Mouse (Mus musculus) stomach, postnatal 0 days (tissue): ENCODE data around the gene Herc1. TPM values are rescaled to one million over a fixed set of nuclear protein-coding genes. Genes with fewer than 3 reads are reported as not detected.
A peak's percentile ranks its signal among the peaks of the same experiment; 100 is the strongest.

Experiments
- ATAC-seq: fragments of 200-750 bp; cut with Nextera tagmentation; 2 replicates; pipeline ENCODE4 v1.8.0; 2017; ENCODE audit not compliant: low FRiP score, low TSS enrichment
- DNase-seq: peaks from one replicate; pipeline ENCODE4 v3.0.0-alpha.2; 2016; ENCODE audit warnings: low spot score
- H3K27ac ChIP-seq: fragments of 300-500 bp; sonication (generic); replicated peaks from 2 replicates; pipeline ENCODE4 v1.5.1; 2014; ENCODE audit warnings: mild to moderate bottlenecking, control low read depth
- H3K27me3 ChIP-seq: fragments of 300-500 bp; sonication (generic); 2 replicates; pipeline ENCODE4 v1.6.1; 2014; ENCODE audit warnings: low read length; ENCODE audit not compliant: control insufficient read depth, insufficient read depth
- H3K36me3 ChIP-seq: fragments of 300-500 bp; sonication (generic); 2 replicates; pipeline ENCODE4 v1.6.1; 2014; ENCODE audit warnings: low read length, mixed read lengths; ENCODE audit not compliant: control insufficient read depth, insufficient read depth
- H3K4me1 ChIP-seq: fragments of 300-500 bp; sonication (generic); replicated peaks from 2 replicates; pipeline ENCODE4 v1.6.1; 2014; ENCODE audit warnings: antibody characterized with exemption; ENCODE audit not compliant: control insufficient read depth, insufficient read depth
- H3K4me2 ChIP-seq: fragments of 300-500 bp; sonication (generic); replicated peaks from 2 replicates; pipeline ENCODE4 v1.6.1; 2014; ENCODE audit warnings: low read depth, mild to moderate bottlenecking, control low read depth, moderate library complexity
- H3K4me3 ChIP-seq: fragments of 300-500 bp; sonication (generic); 2 replicates; pipeline ENCODE4 v1.5.1; 2014; ENCODE audit warnings: low read depth, low read length, control low read depth
- H3K9ac ChIP-seq: fragments of 300-500 bp; sonication (generic); 2 replicates; pipeline ENCODE4 v1.6.1; 2014; ENCODE audit warnings: mild to moderate bottlenecking, low read length, control low read depth, mixed read lengths
- H3K9me3 ChIP-seq: fragments of 300-500 bp; sonication (generic); 2 replicates; pipeline ENCODE4 v1.6.1; 2016; ENCODE audit warnings: low read length; ENCODE audit not compliant: control insufficient read depth
- CTCF ChIP-seq: IDR thresholded peaks from 2 replicates; pipeline ENCODE4 v1.5.1; 2016; ENCODE audit warnings: antibody characterized with exemption, low read depth, mild to moderate bottlenecking, moderate library complexity
- EP300 ChIP-seq: optimal IDR thresholded peaks from 2 replicates; pipeline ENCODE3; 2016; ENCODE audit warnings: antibody characterized with exemption
- WGBS: fragments of 180-500 bp; shearing (Covaris S2); extraction: QIAGEN DNeasy Blood & Tissue Kit; methylation state at CpG from one replicate; pipeline ENCODE4 v1.1.7; 2014; 5-methylcytosine and 5-hydroxymethylcytosine counted together
- polyA plus RNA-seq: library from polyadenylated mRNA; unstranded; fragments of >200 nt; fragmentation: Nextera tagmentation; extraction: Ambion mirVana; gene quantifications from 2 replicates; pipeline ENCODE4 v1.2.1, GENCODE M21; 2015

Herc1 gene
- polyA plus RNA-seq, 1 experiment from 2014 or later, result 7.7 TPM

DNA sequence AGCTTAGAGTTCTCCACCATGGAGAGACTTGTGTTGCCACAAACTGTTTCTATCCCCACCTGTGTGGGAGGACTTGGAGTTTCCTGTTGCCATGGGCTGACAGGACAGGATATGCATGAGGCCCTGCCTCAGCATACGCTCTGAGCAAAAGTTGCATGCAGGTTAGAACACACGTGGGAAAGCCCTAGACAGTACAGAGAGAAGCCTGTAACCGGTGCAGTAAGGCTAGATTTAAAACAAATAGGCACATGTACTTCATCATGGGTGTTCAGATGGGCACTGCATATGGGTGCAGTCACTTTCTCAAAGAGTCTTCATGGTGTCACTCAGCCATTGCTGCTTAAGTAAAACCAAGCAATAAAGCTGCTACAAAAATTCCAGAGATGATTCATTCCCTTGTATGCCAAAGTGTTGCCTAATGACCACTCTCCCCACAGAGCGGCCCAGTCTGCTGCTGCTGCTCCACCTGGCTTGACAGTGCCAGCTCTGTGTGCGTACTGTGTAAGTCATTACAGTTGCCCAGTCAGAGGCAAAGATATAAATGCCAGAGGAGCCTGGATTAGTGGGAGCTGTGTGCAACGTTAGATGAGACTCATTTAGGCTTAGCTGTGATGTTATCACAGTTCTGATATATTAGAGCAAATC lies 166.2 kb downstream of the Herc1 start:
- Histone ChIP-seq H3K4me1 (peaks cover 4% of the 10 kb centered on the region; the same call in 1 of the 2 replicates), H3K4me2 (no peak overlapping the region), H3K9me3 (no peaks in the 10 kb centered on the region), H3K36me3 (peaks cover 23% of the 10 kb centered on the region), H3K9ac (no peak overlapping the region), H3K27ac (peak overlapping the region; percentile 49; the same call in 1 of the 2 replicates), H3K27me3 (no peaks in the 10 kb centered on the region), H3K4me3 (no peak overlapping the region)
- WGBS, result 70% methylated on average over 6 of the region's 6 CpGs
- no peak for DNase-seq
- ATAC-seq, result no peak
- TF ChIP-seq CTCF (no peak), EP300 (no peak)

DNA sequence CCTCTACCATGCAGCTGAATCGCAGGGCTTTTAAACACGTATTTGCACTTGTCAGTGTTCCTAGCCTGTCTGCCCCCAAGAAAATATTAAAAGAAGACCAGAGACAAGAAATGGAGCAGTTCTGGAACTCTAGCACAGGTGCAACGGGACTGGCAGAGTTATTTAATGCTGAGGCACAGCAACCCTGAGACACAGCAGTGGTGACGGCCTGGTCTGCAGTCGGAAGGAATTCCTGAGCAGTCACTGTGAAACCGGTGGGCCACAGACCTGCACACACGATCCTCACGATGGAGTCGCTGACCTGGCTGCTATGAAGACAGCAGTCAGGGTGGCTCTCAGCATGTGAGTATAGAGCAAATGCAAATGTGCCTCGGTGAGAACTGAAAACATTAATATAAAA lies 167.5 kb downstream of the Herc1 start:
- H3K27ac ChIP-seq, result no peak overlapping the region
- H3K4me3 ChIP-seq, result no peak overlapping the region
- H3K4me1 ChIP-seq, result peaks cover 4% of the 10 kb centered on the region; the same call in 1 of the 2 replicates
- no peaks in the 10 kb centered on the region for H3K9me3 ChIP-seq
- H3K36me3 ChIP-seq, result peaks cover 23% of the 10 kb centered on the region
- H3K4me2 ChIP-seq, result no peak overlapping the region
- no peak for TF ChIP-seq EP300
- TF ChIP-seq CTCF, result no peak
- WGBS, result 88% methylated on average over 10 of the region's 10 CpGs
- no peak overlapping the region for H3K9ac ChIP-seq
- DNase-seq (no peak), ATAC-seq (no peak)
- H3K27me3 ChIP-seq, result no peaks in the 10 kb centered on the region

DNA sequence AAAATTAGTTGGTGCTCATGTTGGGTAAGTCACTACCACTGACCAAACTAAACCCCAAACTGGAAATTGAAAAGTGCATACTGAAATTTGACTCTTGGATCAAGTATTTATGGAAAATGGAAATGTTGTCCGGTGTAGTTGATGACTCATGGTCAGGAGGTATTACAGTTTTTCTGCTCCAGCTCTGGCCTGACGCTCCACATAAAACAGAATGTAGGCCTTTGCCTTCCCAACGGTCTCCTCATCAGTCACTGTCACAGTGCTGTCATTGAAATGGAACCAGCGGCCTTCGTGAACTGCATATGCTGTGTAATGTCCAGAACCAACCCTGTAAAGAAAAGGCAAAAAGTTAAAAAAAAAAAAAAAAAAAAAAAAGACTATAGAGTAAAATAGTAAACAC lies 168.0 kb downstream of the Herc1 start:
- Histone ChIP-seq H3K4me1 (peaks cover 4% of the 10 kb centered on the region; the same call in 1 of the 2 replicates), H3K4me2 (no peak overlapping the region), H3K36me3 (peaks cover 23% of the 10 kb centered on the region), H3K9me3 (no peaks in the 10 kb centered on the region), H3K27ac (no peak overlapping the region), H3K27me3 (no peaks in the 10 kb centered on the region), H3K9ac (no peak overlapping the region), H3K4me3 (no peak overlapping the region)
- DNase-seq (no peak), ATAC-seq (no peak)
- WGBS, result 60% methylated on average over 5 of the region's 5 CpGs
- TF ChIP-seq CTCF (no peak), EP300 (no peak)

DNA sequence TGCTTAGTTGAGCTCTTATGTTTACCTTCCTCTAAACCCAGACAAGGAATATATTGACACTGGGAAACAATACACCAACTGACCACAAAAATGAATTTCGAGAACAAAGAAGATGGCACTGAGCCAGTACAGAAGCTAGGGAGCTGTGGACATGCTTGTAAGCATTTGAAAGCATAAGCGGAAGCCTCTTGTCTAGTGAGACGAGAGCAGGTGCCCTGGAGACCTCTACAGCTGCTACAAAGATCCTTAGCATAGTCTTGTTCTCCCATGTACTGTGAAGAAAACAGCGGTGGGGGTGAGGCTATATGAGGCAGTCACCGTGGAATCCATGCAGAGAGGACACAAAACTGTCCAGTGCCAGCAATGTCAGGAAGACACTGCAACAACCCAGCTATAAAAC lies 168.7 kb downstream of the Herc1 start:
- Histone ChIP-seq H3K27ac (no peak overlapping the region), H3K36me3 (peaks cover 23% of the 10 kb centered on the region)

GRCm38 (mm10) chr9:66520299-66520698 lies 170.0 kb downstream of the Herc1 start:
- Histone ChIP-seq H3K36me3 (peaks cover 28% of the 10 kb centered on the region), H3K9me3 (no peaks in the 10 kb centered on the region), H3K4me1 (no peaks in the 10 kb centered on the region; the same call in 1 of the 2 replicates), H3K27ac (no peak overlapping the region), H3K9ac (no peak overlapping the region), H3K27me3 (no peaks in the 10 kb centered on the region), H3K4me3 (no peak overlapping the region), H3K4me2 (no peak overlapping the region)
- DNase-seq (no peak), ATAC-seq (no peak)
- WGBS, result 86% methylated on average over 4 of the region's 4 CpGs
- no peak for TF ChIP-seq EP300
- TF ChIP-seq CTCF, result no peak

More for the DNA sequence above, 168.7 kb downstream of the Herc1 start:
- Histone ChIP-seq H3K27me3 (no peaks in the 10 kb centered on the region), H3K9ac (no peak overlapping the region), H3K4me3 (no peak overlapping the region), H3K9me3 (no peaks in the 10 kb centered on the region), H3K4me1 (peaks cover 3% of the 10 kb centered on the region; the same call in 1 of the 2 replicates), H3K4me2 (no peak overlapping the region)
- TF ChIP-seq EP300 (no peak), CTCF (no peak)
- no peak for DNase-seq
- WGBS, result 57% methylated on average over 5 of the region's 5 CpGs
- ATAC-seq, result no peak

- H3K9ac ChIP-seq, result no peak overlapping the region
- no peak for DNase-seq
- WGBS, result 98% methylated on average over 3 of the region's 3 CpGs
- ATAC-seq, result no peak
- H3K9me3 ChIP-seq, result no peaks in the 10 kb centered on the region
- no peaks in the 10 kb centered on the region for H3K27me3 ChIP-seq
- no peak overlapping the region for H3K27ac ChIP-seq
- TF ChIP-seq CTCF (no peak), EP300 (no peak)
- H3K4me3 ChIP-seq, result no peak overlapping the region
- peaks cover 28% of the 10 kb centered on the region for H3K36me3 ChIP-seq
- H3K4me2 ChIP-seq, result no peak overlapping the region
- H3K4me1 ChIP-seq, result no peaks in the 10 kb centered on the region
Observed at GRCm38 (mm10) chr9:66521595-66521994, 171.3 kb downstream of the Herc1 start.
